Mouse (Mus musculus) G1E (cell line): ENCODE results near the gene Higd1c.

Experiments
- CTCF ChIP-seq: IDR thresholded peaks from 2 replicates; pipeline ENCODE4 v1.5.1; 2012; ENCODE audit warnings: low read depth, low read length, inconsistent platforms, mixed read lengths
- GATA1 ChIP-seq: IDR thresholded peaks from 2 replicates; pipeline ENCODE4 v1.6.1; 2012; ENCODE audit warnings: borderline replicate concordance, low read length, inconsistent platforms, mixed read lengths
- GATA2 ChIP-seq: IDR thresholded peaks from 2 replicates; pipeline ENCODE4 v1.6.1; 2012; ENCODE audit warnings: low read depth, low read length, inconsistent platforms, borderline replicate concordance
- POLR2AphosphoS5 ChIP-seq: IDR thresholded peaks from 2 replicates; pipeline ENCODE4 v1.6.1; 2012; ENCODE audit warnings: low read depth, low read length, inconsistent platforms; ENCODE audit not compliant: insufficient replicate concordance
- TAL1 ChIP-seq: conservative IDR thresholded peaks from 2 replicates; pipeline ENCODE4 v1.6.1; 2012; ENCODE audit warnings: low read depth, low read length, inconsistent platforms, mixed read lengths

DNA sequence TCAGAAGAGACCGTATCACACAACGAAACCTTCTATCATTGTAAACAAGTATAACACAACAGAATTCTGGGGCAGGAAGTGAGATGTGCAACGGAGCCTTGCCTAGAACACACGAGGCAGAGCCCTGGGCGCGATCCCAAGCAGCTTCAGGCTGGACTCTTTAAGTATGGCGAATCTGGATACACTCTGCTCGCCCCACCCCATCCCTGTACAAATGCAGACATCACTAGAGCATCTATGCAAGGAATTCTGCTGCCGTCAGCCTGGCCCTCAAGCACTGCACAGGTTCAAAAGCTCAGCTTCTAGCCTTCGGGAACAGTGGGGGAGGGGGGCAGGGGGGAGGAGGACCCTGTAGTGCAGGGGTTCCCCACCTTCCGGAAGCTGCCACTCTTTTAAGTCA lies 28.7 kb downstream of the Higd1c start:
- no peak for TF ChIP-seq CTCF
- no peak for TF ChIP-seq TAL1
- TF ChIP-seq GATA1, result no peak
- TF ChIP-seq POLR2AphosphoS5, result no peak
- no peak for TF ChIP-seq GATA2
